Mouse (Mus musculus): ENCODE measurements around the gene Tiam1.

GRCm38 (mm10) chr16:89904121-89904520 lies 239.4 kb downstream of the Tiam1 start:
- TF ChIP-seq EP300 (IDR thresholded peaks at IDR 0.05) (no peak), CTCF (IDR thresholded peaks at IDR 0.05) (no peak)
